Mouse (Mus musculus) layer of hippocampus, adult 2 months (tissue): ENCODE measurements around the gene Mrps5. TPM values are rescaled to one million over a fixed set of nuclear protein-coding genes. Genes with fewer than 3 reads are reported as not detected.

Source experiments
- DNase-seq, 2 experiments: peaks; one replicate each; pipeline ENCODE4 v3.0.0; 2022; ENCODE audit warnings: low spot score in 2 of 2
- H3K27ac ChIP-seq: fragments of 200-600 bp; 2 replicates; pipeline ENCODE4 v1.8.1; 2022
- H3K4me3 ChIP-seq: fragments of 200-600 bp; 2 replicates; pipeline ENCODE4 v1.8.1; 2022; ENCODE audit warnings: mild to moderate bottlenecking
- CTCF ChIP-seq: fragments of 200-600 bp; conservative IDR thresholded peaks from 2 replicates; pipeline ENCODE4 v1.8.1; 2022; ENCODE audit warnings: antibody characterized with exemption, mild to moderate bottlenecking, moderate library complexity
- total RNA-seq, 2 experiments: library from RNA; stranded (reverse); gene quantifications; 2 replicates each; pipeline ENCODE4 v1.2.3; 2021

The Mrps5 gene
- total RNA-seq, 2 experiments from 2014 or later: 91.9 TPM

- peak; percentile 15 to 46 for DNase-seq
- Histone ChIP-seq H3K27ac (peak within 1 kb of the TSS; percentile 72), H3K4me3 (peak within 1 kb of the TSS; percentile 53)
- peak; percentile 40 for TF ChIP-seq CTCF
Measured at GRCm38 (mm10) chr2:127656086-127656720, 69.2 kb downstream of the Mrps5 start, which contains the start of gene Mal. Gene Mal, minus strand, starts transcription at chr2:127656695.

Other genes with a start within 250 kb of the Mrps5 start
- not detected for gene Astl, start 248.6 kb upstream of the Mrps5 start, total RNA-seq
- under 1 TPM in 1 of 2 experiments, not detected in 1; 0.26 TPM for gene Adra2b, start 224.0 kb upstream of the Mrps5 start, total RNA-seq
- under 1 TPM; 0.12 to 0.31 TPM for gene Gpat2, start 162.0 kb upstream of the Mrps5 start, total RNA-seq
- 10 to 100 TPM; 19.8 to 21.6 TPM for gene Fahd2a, start 142.7 kb upstream of the Mrps5 start, total RNA-seq
- gene Kcnip3, start 65.1 kb upstream of the Mrps5 start, total RNA-seq: 10 to 100 TPM; 63.6 to 66.4 TPM
- under 1 TPM; 0.08 to 0.10 TPM for gene Prom2, start 45.8 kb upstream of the Mrps5 start, total RNA-seq
- 1 to 10 TPM; 7.8 to 8.6 TPM for gene Zfp661, start 128 bp upstream of the Mrps5 start, total RNA-seq
- 10 to 100 TPM; 84.9 to 92.5 TPM for gene Mal, start 69.5 kb downstream of the Mrps5 start, total RNA-seq
- gene Mall, start 142.7 kb downstream of the Mrps5 start, total RNA-seq: under 1 TPM; 0.47 to 0.54 TPM
- 10 to 100 TPM; 21.4 to 25.0 TPM for gene Nphp1, start 201.7 kb downstream of the Mrps5 start, total RNA-seq
- 10 to 100 TPM; 52.6 to 55.4 TPM for gene Mtln, start 205.3 kb downstream of the Mrps5 start, total RNA-seq
- gene Bub1, start 244.6 kb downstream of the Mrps5 start, total RNA-seq: under 1 TPM; 0.25 to 0.77 TPM